Mouse (Mus musculus) urinary bladder, postnatal 10 days (tissue): ENCODE data around the gene Ppip5k2.

Experiments used
- DNase-seq: peaks from one replicate; pipeline ENCODE4 v3.0.0; 2022; ENCODE audit warnings: low spot score

The Ppip5k2 gene

DNA sequence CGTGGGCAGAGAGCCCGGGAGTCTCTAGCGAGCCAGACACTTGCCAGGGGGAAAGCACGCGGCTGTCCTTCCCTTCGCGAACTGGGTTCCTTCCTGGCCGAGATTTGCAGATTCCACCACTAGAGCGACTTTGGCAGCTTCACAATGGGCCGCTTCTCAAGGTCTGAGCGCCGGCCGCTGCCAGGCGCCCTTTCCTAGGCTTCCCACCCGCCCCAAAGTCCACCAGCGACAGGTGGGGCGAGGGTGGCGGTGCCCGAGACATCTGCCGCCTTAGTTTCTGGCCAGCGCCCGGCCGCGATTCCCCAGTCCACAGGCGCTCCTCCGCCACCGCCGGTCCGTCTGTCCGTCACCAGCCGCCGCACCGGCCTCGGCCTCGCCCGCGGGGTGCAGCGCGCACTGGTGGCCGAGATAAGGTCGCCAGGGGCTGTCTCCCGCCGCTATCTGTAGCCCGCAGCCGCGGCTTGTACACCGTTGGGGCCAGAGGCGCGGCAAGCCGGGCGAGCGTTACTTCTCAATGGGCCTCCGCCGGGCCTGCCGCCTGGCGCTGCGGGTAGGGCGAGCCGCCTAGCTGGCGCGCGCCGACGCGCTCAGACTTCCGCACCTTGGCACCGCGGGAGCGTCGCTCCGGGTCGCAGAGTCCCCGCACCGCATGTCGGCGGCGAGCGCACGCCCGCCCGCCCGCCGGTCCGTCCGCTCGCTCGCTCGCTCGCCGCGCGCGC, 109.4 kb downstream of the Ppip5k2 start:
- no peak for DNase-seq

- no peak for DNase-seq
Measured at GRCm38 (mm10) chr1:97659405-97659804, 110.8 kb downstream of the Ppip5k2 start.

GRCm38 (mm10) chr1:97657786-97658185, 112.4 kb downstream of the Ppip5k2 start:
- DNase-seq = no peak

GRCm38 (mm10) chr1:97657201-97657600, 113.0 kb downstream of the Ppip5k2 start:
- DNase-seq = no peak
